Mouse (Mus musculus) cerebellum, postnatal 4 days (tissue): ENCODE results near the gene Armcx5.
"Not testable (repeated sequence)": the region's sequence is repeated elsewhere in the genome, so short reads cannot be mapped to it uniquely, and the experiment has no call there.

ENCODE experiments used
- DNase-seq, 2 experiments: peaks; one replicate each; pipeline ENCODE4 v3.0.0; 2022; ENCODE audit warnings: low spot score in 2 of 2, mixed read lengths in 1 of 2

Gene Armcx5

DNA sequence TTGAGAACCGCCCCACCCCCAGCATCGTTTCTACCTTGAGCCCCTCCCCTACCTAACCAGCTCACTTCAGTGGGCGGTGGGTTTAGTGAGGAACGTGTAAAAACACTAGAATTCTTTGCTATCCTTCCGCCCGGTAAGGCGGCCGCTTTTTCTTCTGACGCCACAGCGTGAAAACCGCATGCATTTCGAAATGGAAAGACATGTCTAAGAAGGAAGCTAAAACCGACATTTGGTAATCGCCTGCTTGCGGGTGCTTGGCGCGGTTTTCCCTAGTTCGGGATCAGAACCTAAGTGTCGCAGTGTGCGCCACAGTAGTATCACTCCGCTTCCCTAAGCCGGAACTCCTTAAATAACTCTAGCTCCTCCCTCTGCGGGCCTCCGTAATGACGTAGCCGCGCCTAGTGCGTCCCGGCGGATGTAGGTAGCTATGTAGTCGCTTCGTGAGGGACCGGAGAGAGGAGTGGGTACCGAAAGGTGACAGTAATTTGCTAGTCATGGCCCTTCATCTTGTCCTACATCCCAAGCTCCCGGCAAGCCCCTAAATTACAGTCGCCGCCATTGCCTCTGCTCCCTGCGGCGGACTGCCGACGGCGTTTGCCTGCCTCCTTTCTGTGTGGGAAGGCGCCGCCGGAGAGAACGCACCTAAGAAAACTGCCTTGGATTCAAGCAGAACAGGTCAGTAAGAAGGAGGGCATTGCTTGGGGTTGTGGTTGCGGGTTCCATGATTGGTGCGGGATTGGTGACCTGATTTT lies at the start of gene Armcx5, which contains the start of gene Gprasp1:
TSS of gene Armcx5 (plus strand) at position 430 of the 752 bp plus-strand sequence.
TSS of gene Gprasp1 (plus strand) at position 430 of the 752 bp plus-strand sequence.
- peak; percentile 41 to 71 for DNase-seq

DNA sequence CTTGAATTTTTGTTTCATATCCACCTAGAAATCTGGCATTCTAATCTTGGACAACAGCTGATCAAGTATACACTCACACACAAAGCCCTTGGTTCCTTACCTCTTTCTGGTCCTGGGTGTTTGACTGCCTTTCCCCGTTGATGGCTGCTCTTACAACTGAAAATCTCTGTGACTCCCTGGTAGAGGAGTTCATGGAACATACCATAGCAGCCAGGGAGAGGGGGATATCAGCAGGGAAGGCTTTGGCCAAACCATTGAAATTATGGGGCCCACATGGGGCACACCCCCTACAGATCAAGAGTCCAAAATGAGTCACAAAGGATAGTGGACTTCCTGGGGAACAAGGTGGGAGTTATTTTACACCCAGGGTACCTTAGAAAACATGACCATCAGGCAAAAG lies 48.9 kb upstream of the Armcx5 start, which contains the start of gene Tcp11x2:
TSS of gene Tcp11x2 (minus strand) at position 158 of the 400 bp plus-strand sequence.
- no peak for DNase-seq

- DNase-seq, result no peak
Observed at GRCm38 (mm10) chrX:135703111-135703510, 39.4 kb upstream of the Armcx5 start.

GRCm38 (mm10) chrX:135704349-135704748 lies 38.2 kb upstream of the Armcx5 start:
- DNase-seq, result no peak

- DNase-seq, result no peak
Observed at GRCm38 (mm10) chrX:135712845-135713244, 29.7 kb upstream of the Armcx5 start.

DNA sequence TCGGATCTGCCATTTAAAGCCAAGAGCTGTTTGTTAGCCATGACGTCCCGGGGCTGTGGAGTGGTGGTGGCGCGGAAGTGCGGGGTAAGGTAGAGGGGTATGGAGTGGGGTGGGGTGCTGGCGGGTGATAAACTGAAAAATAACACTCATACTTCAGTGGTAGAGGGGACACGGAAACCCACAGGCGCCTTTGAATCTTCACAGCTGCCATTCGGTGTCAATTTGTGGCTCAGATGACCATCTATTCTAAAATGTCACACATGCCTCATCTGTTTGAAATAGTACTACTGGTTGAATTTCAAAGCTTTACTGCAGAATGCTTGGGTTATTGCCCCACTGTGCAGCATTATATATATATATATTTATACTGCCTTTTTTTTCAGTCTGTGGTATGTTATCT lies 17.4 kb upstream of the Armcx5 start, which contains the start of gene Tmsb15a:
TSS of gene Tmsb15a (minus strand) at position 101 of the 400 bp plus-strand sequence.
- DNase-seq, result no peak

DNA sequence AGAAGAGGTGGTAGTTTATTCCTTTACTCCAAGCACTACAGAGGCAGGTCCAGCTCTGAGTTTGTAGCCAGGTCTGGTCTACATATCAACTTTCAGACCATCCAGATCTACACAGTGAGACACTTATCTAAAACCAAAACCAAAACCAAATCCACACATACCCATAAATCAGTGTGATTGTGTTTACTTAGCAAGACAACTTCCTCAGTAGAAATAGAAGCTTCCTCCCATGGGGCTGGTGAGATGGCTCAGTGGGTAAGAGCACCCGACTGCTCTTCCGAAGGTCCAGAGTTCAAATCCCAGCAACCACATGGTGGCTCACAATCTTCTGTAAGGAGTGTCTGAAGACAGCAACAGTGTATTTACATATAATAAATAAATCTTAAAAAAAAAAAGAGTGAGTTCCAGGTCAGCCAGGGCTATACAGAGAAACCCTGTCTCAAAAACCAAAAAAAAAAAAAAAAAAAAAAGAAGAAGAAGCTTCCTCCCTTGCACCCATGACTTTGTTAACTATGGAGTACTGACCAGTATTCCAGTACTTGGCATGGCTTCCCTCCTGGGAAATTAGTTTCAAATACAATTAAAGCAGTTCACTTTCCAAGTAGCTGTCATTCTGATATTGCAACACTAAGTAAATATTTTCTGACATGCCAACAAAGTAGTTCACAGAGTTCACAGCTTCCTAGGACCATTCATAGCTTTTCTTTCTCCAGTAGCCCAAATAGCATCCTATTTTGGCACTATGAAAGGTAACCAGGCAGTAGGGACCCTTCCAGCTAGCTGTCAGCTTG lies 3.6 kb upstream of the Armcx5 start:
- no peak for DNase-seq

- DNase-seq, result no peak
Observed at GRCm38 (mm10) chrX:135743056-135743355, 473 bp downstream of the Armcx5 start.

DNA sequence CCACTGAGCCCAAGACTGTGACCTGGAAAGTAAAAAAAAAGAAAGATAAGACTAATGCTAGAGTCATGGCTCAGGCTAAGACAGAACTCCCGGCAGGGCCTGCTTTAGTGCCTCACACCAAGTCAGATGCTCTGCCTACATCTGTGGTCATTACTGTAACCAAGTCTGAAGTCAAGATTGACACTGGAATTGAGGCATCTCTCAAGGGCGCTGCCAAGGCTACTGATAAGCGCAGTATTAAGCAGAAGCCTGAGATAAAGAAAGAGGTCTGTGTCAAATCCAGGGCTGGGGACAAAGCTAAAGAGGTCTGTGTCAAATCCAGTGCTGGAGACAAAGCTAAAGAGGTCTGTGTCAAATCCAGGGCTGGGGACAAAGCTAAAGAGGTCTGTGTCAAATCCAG lies 2.8 kb downstream of the Armcx5 start:
- not testable (repeated sequence) for DNase-seq

DNA sequence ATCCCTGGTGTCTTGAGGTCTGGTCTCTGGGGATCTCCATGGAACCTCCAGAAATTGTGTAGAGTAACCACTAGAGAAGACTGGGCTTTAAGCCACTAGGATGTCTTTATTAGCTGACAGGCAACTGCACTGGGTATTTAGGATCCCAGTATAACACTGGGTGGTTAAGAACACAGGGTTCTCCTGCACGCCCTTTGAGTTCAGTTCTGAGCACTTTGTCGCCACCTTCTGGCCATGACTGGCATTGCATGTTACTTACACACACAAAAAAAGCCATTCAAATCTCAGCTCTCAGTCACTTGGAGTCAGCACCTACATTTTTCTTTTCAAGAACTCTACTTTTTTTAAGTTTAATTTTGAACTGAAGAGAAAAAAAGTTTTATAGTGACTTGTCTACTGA lies 10.3 kb downstream of the Armcx5 start:
- peak; percentile 31 to 70 for DNase-seq

GRCm38 (mm10) chrX:135761707-135762106 lies 19.2 kb downstream of the Armcx5 start:
- peak in 1 of 2 experiments; percentile 10 for DNase-seq

DNA sequence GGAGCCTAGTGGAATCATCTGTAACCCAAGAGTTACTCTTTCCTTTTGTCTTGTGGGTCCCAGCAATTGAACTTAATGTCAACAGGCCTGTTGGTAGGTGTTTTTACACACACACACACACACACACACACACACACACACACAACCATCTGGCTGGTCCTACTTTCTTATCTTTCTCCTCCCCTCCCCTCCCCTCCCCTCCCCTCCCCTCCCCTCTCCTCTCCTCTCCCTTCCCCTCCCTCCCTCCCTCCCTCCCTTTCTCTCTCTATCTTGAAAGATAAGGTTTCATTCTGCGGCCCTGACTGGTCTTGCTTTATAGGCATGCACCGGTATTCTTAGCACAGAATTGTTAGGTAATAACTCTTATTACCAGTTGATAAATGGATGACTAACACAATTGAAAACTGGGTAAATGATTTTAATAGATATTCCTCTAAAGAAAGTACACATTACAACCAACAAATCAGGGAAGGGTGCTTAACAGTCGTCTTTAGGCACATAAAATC lies 25.6 kb downstream of the Armcx5 start:
- no peak for DNase-seq

DNA sequence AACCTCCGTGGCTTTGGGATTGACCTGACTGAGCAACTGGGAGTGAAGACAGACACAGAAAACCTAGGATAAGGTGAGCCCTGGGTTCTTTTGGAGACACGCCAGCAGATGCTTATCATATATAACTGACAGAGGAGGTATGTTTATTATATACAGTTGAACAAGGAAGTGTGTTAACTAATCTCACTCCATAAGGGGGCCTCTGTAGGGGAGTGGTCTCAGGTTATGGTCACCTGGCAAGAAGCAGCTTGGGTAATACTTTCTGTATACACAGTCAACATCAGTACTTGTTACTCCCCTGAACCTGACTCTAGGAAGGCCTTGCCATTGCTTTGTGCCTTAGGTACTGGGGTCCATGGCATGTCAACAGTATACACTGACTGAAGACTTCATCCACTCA lies 26.0 kb downstream of the Armcx5 start:
- no peak for DNase-seq

- no peak for DNase-seq
Observed at GRCm38 (mm10) chrX:135791536-135791935, 49.0 kb downstream of the Armcx5 start.

GRCm38 (mm10) chrX:135792326-135792725 lies 49.8 kb downstream of the Armcx5 start:
- DNase-seq, result no peak

DNA sequence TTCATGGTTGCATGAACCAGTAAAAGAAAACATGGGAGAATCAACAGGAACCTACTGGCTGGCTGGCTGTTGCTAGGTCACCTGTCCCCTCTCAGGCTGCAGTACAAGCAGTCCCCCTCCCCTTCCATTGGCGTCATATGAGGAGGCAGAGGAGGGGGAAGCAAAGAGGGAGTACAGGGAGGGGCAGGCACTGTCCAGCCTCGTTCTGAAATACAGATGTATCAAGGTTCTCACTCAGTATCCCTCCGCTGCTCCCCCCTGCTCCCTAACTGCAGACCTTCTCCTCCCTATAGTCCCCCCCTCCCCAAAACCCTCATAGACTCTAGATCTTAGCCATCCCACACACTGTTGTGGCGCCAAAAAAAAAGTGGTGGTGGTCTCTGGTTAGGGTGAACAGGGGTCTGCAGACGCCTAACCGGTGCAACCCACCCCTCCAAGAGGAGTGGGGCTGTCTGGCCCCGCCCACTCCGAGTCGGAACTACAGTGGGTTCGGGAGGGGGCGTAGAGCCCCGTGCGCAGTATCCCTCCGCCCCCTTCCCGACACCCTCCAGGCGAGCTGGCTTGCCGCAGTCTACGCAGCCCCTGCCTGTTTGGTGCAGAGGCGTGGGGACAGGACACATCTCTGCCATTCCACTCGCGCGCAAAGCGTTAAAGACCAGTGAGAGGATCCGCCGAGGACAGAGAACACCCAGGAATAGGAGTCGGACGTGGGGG lies 53.2 kb downstream of the Armcx5 start:
- peak; percentile 45 to 62 for DNase-seq

DNA sequence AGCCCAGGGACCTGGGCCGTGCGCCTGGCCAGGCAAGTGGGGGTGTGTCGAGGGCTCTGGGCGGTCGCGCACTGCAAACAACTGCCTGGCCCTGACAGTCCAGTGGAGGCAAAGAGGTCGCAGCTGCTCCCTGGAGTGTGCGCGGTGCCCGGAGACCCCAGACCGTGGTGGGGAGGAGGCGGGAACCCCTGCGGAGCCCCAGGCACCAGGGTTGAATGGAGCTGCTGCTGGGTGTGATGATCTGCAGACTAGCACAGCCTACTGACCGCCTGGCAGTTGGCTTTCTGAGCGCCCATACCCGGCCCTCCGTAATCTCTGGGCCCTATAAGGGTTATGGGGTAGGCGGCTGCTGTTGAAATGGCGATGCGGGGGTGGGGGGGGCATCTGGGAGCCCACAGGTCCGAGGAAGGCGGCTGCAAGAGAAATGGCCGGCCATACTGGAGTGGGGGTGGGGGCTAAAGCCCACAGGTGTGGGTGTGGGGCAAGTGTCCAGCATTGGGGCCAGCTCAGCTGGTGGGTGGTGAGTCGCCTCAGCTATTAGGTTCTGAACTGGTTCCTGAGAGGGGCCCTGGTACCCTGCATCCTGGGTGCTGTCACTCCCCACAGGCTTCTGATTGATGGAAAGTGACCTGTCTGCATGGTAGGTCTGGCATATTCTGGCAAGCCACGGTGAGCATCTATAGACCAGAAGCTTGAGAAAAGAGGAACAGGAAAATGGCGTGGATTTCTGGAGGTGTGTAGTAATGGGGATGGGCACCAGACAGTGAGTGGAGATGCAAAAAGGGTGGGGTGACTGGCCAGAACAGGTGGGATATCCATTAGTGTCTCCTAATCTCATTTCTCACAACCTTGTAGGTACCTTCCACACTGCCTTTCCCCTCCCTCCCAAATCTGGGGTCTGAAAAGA lies 54.0 kb downstream of the Armcx5 start:
- DNase-seq, result peak in 1 of 2 experiments; percentile 17
